Mouse (Mus musculus) neural tube, embryonic 12.5 days (tissue): ENCODE data around the gene Frmd8. TPM values are rescaled to one million over a fixed set of nuclear protein-coding genes. Genes with fewer than 3 reads are reported as not detected.

Experiments
- ATAC-seq: fragments of 200-750 bp; cut with Nextera tagmentation; 2 replicates; pipeline ENCODE4 v1.8.0; 2017; ENCODE audit warnings: low read depth, mild to moderate bottlenecking, moderate TSS enrichment, moderate library complexity; ENCODE audit not compliant: low FRiP score
- H3K27ac ChIP-seq: fragments of 300-500 bp; sonication (generic); 2 replicates; pipeline ENCODE4 v1.5.1; 2016
- H3K27me3 ChIP-seq: fragments of 300-500 bp; sonication (generic); replicated peaks from 2 replicates; pipeline ENCODE4 v1.6.1; 2016; ENCODE audit warnings: mild to moderate bottlenecking
- H3K36me3 ChIP-seq: fragments of 300-500 bp; sonication (generic); 2 replicates; pipeline ENCODE4 v1.6.1; 2016; ENCODE audit warnings: mild to moderate bottlenecking
- H3K4me1 ChIP-seq: fragments of 300-500 bp; sonication (generic); 2 replicates; pipeline ENCODE4 v1.6.1; 2016
- H3K4me2 ChIP-seq: fragments of 300-500 bp; sonication (generic); replicated peaks from 2 replicates; pipeline ENCODE4 v1.6.1; 2016; ENCODE audit warnings: mild to moderate bottlenecking
- H3K4me3 ChIP-seq: fragments of 300-500 bp; sonication (generic); 2 replicates; pipeline ENCODE4 v1.5.1; 2016
- H3K9ac ChIP-seq: fragments of 300-500 bp; sonication (generic); 2 replicates; pipeline ENCODE4 v1.6.1; 2016; ENCODE audit warnings: mild to moderate bottlenecking
- H3K9me3 ChIP-seq: fragments of 300-500 bp; sonication (generic); 2 replicates; pipeline ENCODE4 v1.6.1; 2016; ENCODE audit warnings: mild to moderate bottlenecking
- WGBS: fragments of 180-500 bp; shearing (Covaris S2); methylation state at CpG from one replicate; pipeline ENCODE4 v1.1.7; 2016; 5-methylcytosine and 5-hydroxymethylcytosine counted together
- polyA plus RNA-seq: library from polyadenylated mRNA; unstranded; fragments of >200 nt; fragmentation: Nextera tagmentation; extraction: Ambion mirVana; gene quantifications from 2 replicates; pipeline ENCODE4 v1.2.1, GENCODE M21; 2016

Frmd8 gene
- polyA plus RNA-seq, 1 experiment from 2014 or later, result 33.0 TPM

- H3K9me3 ChIP-seq, result no peaks in the 10 kb centered on the region
- ATAC-seq, result no peak
- H3K27me3 ChIP-seq, result no peaks in the 10 kb centered on the region
- H3K9ac ChIP-seq, result no peak overlapping the region
- no peak overlapping the region for H3K4me3 ChIP-seq
- 91% methylated on average over 7 of the region's 7 CpGs for WGBS
- H3K36me3 ChIP-seq, result no peaks in the 10 kb centered on the region
- H3K27ac ChIP-seq, result no peak overlapping the region
- no peak overlapping the region for H3K4me2 ChIP-seq
- H3K4me1 ChIP-seq, result peaks cover 3% of the 10 kb centered on the region; the same call in 1 of the 2 replicates
Observed at GRCm38 (mm10) chr19:5879735-5880134, 4.7 kb upstream of the Frmd8 start.

- H3K4me1 ChIP-seq, result peaks cover 10% of the 10 kb centered on the region
- no peak for ATAC-seq
- no peaks in the 10 kb centered on the region for H3K36me3 ChIP-seq
- H3K4me2 ChIP-seq, result no peak overlapping the region
- H3K27me3 ChIP-seq, result no peaks in the 10 kb centered on the region
- no peak overlapping the region for H3K27ac ChIP-seq
- H3K9me3 ChIP-seq, result no peaks in the 10 kb centered on the region
- 0 out of 2 replicates have a peak overlapping the region, but pooled peaks have one; percentile 18 for H3K9ac ChIP-seq
- H3K4me3 ChIP-seq, result no peak overlapping the region
- 82% methylated on average over 3 of the region's 3 CpGs for WGBS
Observed at GRCm38 (mm10) chr19:5878916-5879315, 3.8 kb upstream of the Frmd8 start.

- Histone ChIP-seq H3K27me3 (no peaks in the 10 kb centered on the region), H3K9ac (peak overlapping the region; percentile 18; the same call in 1 of the 2 replicates), H3K4me3 (peak overlapping the region; percentile 7; the same call in 1 of the 2 replicates), H3K4me2 (0 out of 2 replicates have a peak overlapping the region, but pooled peaks have one; percentile 12), H3K4me1 (peaks cover 12% of the 10 kb centered on the region), H3K36me3 (no peaks in the 10 kb centered on the region), H3K9me3 (no peaks in the 10 kb centered on the region), H3K27ac (no peak overlapping the region)
- 70% methylated on average over 7 of the region's 7 CpGs for WGBS
- ATAC-seq, result no peak
Observed at GRCm38 (mm10) chr19:5878362-5878722, 3.3 kb upstream of the Frmd8 start.

GRCm38 (mm10) chr19:5877618-5878361 is 2.7 kb upstream of the Frmd8 start, which contains the start of gene Slc25a45:
Gene Slc25a45 (plus strand): TSS chr19:5877808.
- Histone ChIP-seq H3K4me3 (peak within 1 kb of the TSS; percentile 7; the same call in 1 of the 2 replicates), H3K9ac (peak within 1 kb of the TSS; percentile 18; the same call in 1 of the 2 replicates), H3K4me1 (peaks cover 12% of the 10 kb centered on the region), H3K9me3 (no peaks in the 10 kb centered on the region), H3K4me2 (0 out of 2 replicates have a peak within 1 kb of the TSS, but pooled peaks have one; percentile 12), H3K36me3 (0 out of 2 replicates have a peak, but pooled peaks cover 5% of the 10 kb centered on the region), H3K27me3 (no peaks in the 10 kb centered on the region), H3K27ac (no peak within 1 kb of the TSS)
- peak; percentile 45 for ATAC-seq
- WGBS, result 46% methylated on average over 15 of the region's 15 CpGs

- peak overlapping the region; percentile 80 for H3K4me3 ChIP-seq
- no peaks in the 10 kb centered on the region for H3K27me3 ChIP-seq
- H3K4me2 ChIP-seq, result peak overlapping the region; percentile 85
- H3K36me3 ChIP-seq, result peaks cover 18% of the 10 kb centered on the region; the same call in 1 of the 2 replicates
- WGBS, result 12% methylated on average over 13 of the region's 13 CpGs
- peaks cover 28% of the 10 kb centered on the region for H3K4me1 ChIP-seq
- H3K27ac ChIP-seq, result no peak overlapping the region
- ATAC-seq, result no peak
- peak overlapping the region; percentile 66 for H3K9ac ChIP-seq
- no peaks in the 10 kb centered on the region for H3K9me3 ChIP-seq
Observed at GRCm38 (mm10) chr19:5874391-5874968, 594 bp downstream of the Frmd8 start.

- no peak overlapping the region for H3K4me3 ChIP-seq
- no peaks in the 10 kb centered on the region for H3K27me3 ChIP-seq
- ATAC-seq, result no peak
- 0 out of 2 replicates have a peak overlapping the region, but pooled peaks have one; percentile 18 for H3K9ac ChIP-seq
- WGBS, result 91% methylated on average over 19 of the region's 19 CpGs
- H3K9me3 ChIP-seq, result no peaks in the 10 kb centered on the region
- peaks cover 31% of the 10 kb centered on the region for H3K36me3 ChIP-seq
- no peak overlapping the region for H3K4me2 ChIP-seq
- peaks cover 28% of the 10 kb centered on the region for H3K4me1 ChIP-seq
- H3K27ac ChIP-seq, result no peak overlapping the region
Observed at GRCm38 (mm10) chr19:5872931-5873556, 2.0 kb downstream of the Frmd8 start.

GRCm38 (mm10) chr19:5872528-5872927 is 2.5 kb downstream of the Frmd8 start:
- no peak for ATAC-seq
- WGBS, result 91% methylated on average over 4 of the region's 4 CpGs
- H3K27ac ChIP-seq, result no peak overlapping the region
- H3K4me3 ChIP-seq, result no peak overlapping the region
- H3K36me3 ChIP-seq, result peaks cover 36% of the 10 kb centered on the region
- no peaks in the 10 kb centered on the region for H3K9me3 ChIP-seq
- H3K27me3 ChIP-seq, result no peaks in the 10 kb centered on the region
- no peak overlapping the region for H3K4me2 ChIP-seq
- H3K4me1 ChIP-seq, result peaks cover 28% of the 10 kb centered on the region
- H3K9ac ChIP-seq, result no peak overlapping the region

GRCm38 (mm10) chr19:5871683-5872082 is 3.4 kb downstream of the Frmd8 start:
- Histone ChIP-seq H3K4me1 (peaks cover 28% of the 10 kb centered on the region), H3K27ac (no peak overlapping the region), H3K9me3 (no peaks in the 10 kb centered on the region), H3K4me2 (peak overlapping the region; percentile 39), H3K9ac (peak overlapping the region; percentile 33; the same call in 1 of the 2 replicates), H3K4me3 (no peak overlapping the region), H3K36me3 (peaks cover 43% of the 10 kb centered on the region), H3K27me3 (no peaks in the 10 kb centered on the region)
- ATAC-seq, result no peak
- WGBS, result 59% methylated on average over 6 of the region's 6 CpGs

GRCm38 (mm10) chr19:5871273-5871672 is 3.8 kb downstream of the Frmd8 start:
- H3K27me3 ChIP-seq, result no peaks in the 10 kb centered on the region
- H3K4me3 ChIP-seq, result no peak overlapping the region
- H3K36me3 ChIP-seq, result peaks cover 44% of the 10 kb centered on the region
- WGBS, result 15% methylated on average over 7 of the region's 7 CpGs
- peak overlapping the region; percentile 33 for H3K9ac ChIP-seq
- peak overlapping the region; percentile 37; the same call in 1 of the 2 replicates for H3K27ac ChIP-seq
- 0 out of 2 replicates have a peak, but pooled peaks have one; percentile 39 for ATAC-seq
- no peaks in the 10 kb centered on the region for H3K9me3 ChIP-seq
- peaks cover 28% of the 10 kb centered on the region for H3K4me1 ChIP-seq
- peak overlapping the region; percentile 39 for H3K4me2 ChIP-seq

- no peak for ATAC-seq
- Histone ChIP-seq H3K4me2 (no peak overlapping the region), H3K36me3 (peaks cover 72% of the 10 kb centered on the region)
Observed at GRCm38 (mm10) chr19:5868096-5868495, 7.0 kb downstream of the Frmd8 start.

GRCm38 (mm10) chr19:5864710-5865398 is 10.2 kb downstream of the Frmd8 start:
- no peak overlapping the region for H3K9ac ChIP-seq
- WGBS, result 91% methylated on average over 20 of the region's 20 CpGs
- no peak overlapping the region for H3K4me2 ChIP-seq
- no peaks in the 10 kb centered on the region for H3K27me3 ChIP-seq
- H3K9me3 ChIP-seq, result no peaks in the 10 kb centered on the region
- no peak overlapping the region for H3K4me3 ChIP-seq
- no peak overlapping the region for H3K27ac ChIP-seq
- no peaks in the 10 kb centered on the region for H3K4me1 ChIP-seq
- ATAC-seq, result no peak
- H3K36me3 ChIP-seq, result peaks cover 92% of the 10 kb centered on the region

More at GRCm38 (mm10) chr19:5868096-5868495, 7.0 kb downstream of the Frmd8 start:
- H3K9ac ChIP-seq, result no peak overlapping the region
- H3K9me3 ChIP-seq, result no peaks in the 10 kb centered on the region
- H3K27me3 ChIP-seq, result no peaks in the 10 kb centered on the region
- no peak overlapping the region for H3K4me3 ChIP-seq
- 88% methylated on average over 6 of the region's 6 CpGs for WGBS
- H3K4me1 ChIP-seq, result peaks cover 15% of the 10 kb centered on the region
- H3K27ac ChIP-seq, result no peak overlapping the region
